Mouse (Mus musculus) midbrain, embryonic 10.5 days (tissue): Measurements from ENCODE around the gene Mcidas. TPM values are rescaled to one million over a fixed set of nuclear protein-coding genes. Genes with fewer than 3 reads are reported as not detected.

ENCODE experiments used
- DNase-seq: peaks from one replicate; pipeline ENCODE4 v3.0.0-alpha.2; 2017; ENCODE audit warnings: low spot score
- H3K27ac ChIP-seq: fragments of 300-500 bp; sonication (generic); replicated peaks from 2 replicates; pipeline ENCODE4 v1.5.1; 2016; ENCODE audit warnings: mild to moderate bottlenecking
- H3K27me3 ChIP-seq: fragments of 300-500 bp; sonication (generic); 2 replicates; pipeline ENCODE4 v1.6.1; 2016; ENCODE audit warnings: low read depth, mild to moderate bottlenecking; ENCODE audit not compliant: poor library complexity, severe bottlenecking
- H3K36me3 ChIP-seq: fragments of 300-500 bp; sonication (generic); 2 replicates; pipeline ENCODE4 v1.6.1; 2016; ENCODE audit warnings: mild to moderate bottlenecking, moderate library complexity
- H3K4me1 ChIP-seq: fragments of 300-500 bp; sonication (generic); 2 replicates; pipeline ENCODE4 v1.6.1; 2016
- H3K4me3 ChIP-seq: fragments of 300-500 bp; sonication (generic); 2 replicates; pipeline ENCODE4 v1.5.1; 2016; ENCODE audit warnings: mild to moderate bottlenecking, moderate library complexity
- H3K9me3 ChIP-seq: fragments of 300-500 bp; sonication (generic); replicated peaks from 2 replicates; pipeline ENCODE4 v1.6.1; 2016; ENCODE audit warnings: mild to moderate bottlenecking
- WGBS: fragments of 180-500 bp; shearing (Covaris S2); methylation state at CpG from one replicate; pipeline ENCODE4 v1.1.7; 2016; 5-methylcytosine and 5-hydroxymethylcytosine counted together
- polyA plus RNA-seq: library from polyadenylated mRNA; unstranded; fragments of >200 nt; fragmentation: Nextera tagmentation; extraction: Ambion mirVana; gene quantifications from 2 replicates; pipeline ENCODE4 v1.2.1, GENCODE M21; 2016

Mcidas gene
- 0.25 TPM in 1 of 2 replicates, not detected in the other for polyA plus RNA-seq

GRCm38 (mm10) chr13:112993531-112994152, at the start of gene Mcidas:
Gene Mcidas (plus strand): TSS chr13:112993845.
- no peak within 1 kb of the TSS for H3K27ac ChIP-seq
- WGBS, result under 1% methylated on average over 63 of the region's 63 CpGs
- no peaks in the 10 kb centered on the region for H3K36me3 ChIP-seq
- peaks cover 35% of the 10 kb centered on the region for H3K4me1 ChIP-seq
- no peaks in the 10 kb centered on the region for H3K9me3 ChIP-seq
- peaks cover 99% of the 10 kb centered on the region for H3K27me3 ChIP-seq
- H3K4me3 ChIP-seq, result peak within 1 kb of the TSS; percentile 57
- peak; percentile 63 for DNase-seq

- Histone ChIP-seq H3K36me3 (peaks cover 92% of the 10 kb centered on the region), H3K9me3 (no peaks in the 10 kb centered on the region), H3K4me3 (no peak overlapping the region), H3K27me3 (no peaks in the 10 kb centered on the region), H3K4me1 (no peaks in the 10 kb centered on the region), H3K27ac (no peak overlapping the region)
- WGBS, result 96% methylated on average over 9 of the region's 9 CpGs
- no peak for DNase-seq
Observed at GRCm38 (mm10) chr13:112945312-112945711, 48.3 kb upstream of the Mcidas start.

GRCm38 (mm10) chr13:112945900-112946299, 47.7 kb upstream of the Mcidas start:
- 95% methylated on average over 6 of the region's 6 CpGs for WGBS
- H3K36me3 ChIP-seq, result peaks cover 93% of the 10 kb centered on the region

DNA sequence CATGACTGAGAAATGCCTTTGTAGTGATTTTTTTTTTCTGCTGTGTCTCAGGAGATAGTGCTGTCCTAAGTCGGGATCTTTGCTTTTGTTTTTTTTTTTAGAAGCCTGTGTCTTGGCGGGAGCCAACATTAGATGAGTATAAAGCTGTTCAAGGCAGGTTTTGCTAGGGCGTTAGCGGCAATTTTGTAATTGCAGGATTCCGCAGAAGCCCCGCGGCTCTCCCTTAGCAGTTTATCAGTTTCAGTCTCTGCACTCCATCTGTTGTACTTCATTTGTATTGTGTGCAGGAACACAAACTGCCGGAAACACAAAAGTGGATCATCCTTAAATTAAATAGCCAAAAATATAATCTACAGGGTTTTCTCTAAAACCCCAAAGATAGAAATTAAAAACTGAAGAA, 39.6 kb upstream of the Mcidas start:
- H3K9me3 ChIP-seq, result no peaks in the 10 kb centered on the region
- no peaks in the 10 kb centered on the region for H3K27me3 ChIP-seq
- peaks cover 96% of the 10 kb centered on the region for H3K36me3 ChIP-seq
- no peaks in the 10 kb centered on the region for H3K4me1 ChIP-seq
- no peak overlapping the region for H3K4me3 ChIP-seq
- no peak overlapping the region for H3K27ac ChIP-seq
- 95% methylated on average over 8 of the region's 8 CpGs for WGBS
- DNase-seq, result no peak

More at GRCm38 (mm10) chr13:112945900-112946299, 47.7 kb upstream of the Mcidas start:
- H3K4me3 ChIP-seq, result no peak overlapping the region
- H3K27me3 ChIP-seq, result no peaks in the 10 kb centered on the region
- DNase-seq, result no peak
- no peak overlapping the region for H3K27ac ChIP-seq
- no peaks in the 10 kb centered on the region for H3K4me1 ChIP-seq
- no peaks in the 10 kb centered on the region for H3K9me3 ChIP-seq

GRCm38 (mm10) chr13:112963081-112963480, 30.6 kb upstream of the Mcidas start:
- no peaks in the 10 kb centered on the region for H3K9me3 ChIP-seq
- H3K4me3 ChIP-seq, result no peak overlapping the region
- no peaks in the 10 kb centered on the region for H3K27me3 ChIP-seq
- WGBS, result 86% methylated on average over 5 of the region's 5 CpGs
- H3K27ac ChIP-seq, result no peak overlapping the region
- no peak for DNase-seq
- peaks cover 90% of the 10 kb centered on the region for H3K36me3 ChIP-seq
- no peaks in the 10 kb centered on the region for H3K4me1 ChIP-seq

DNA sequence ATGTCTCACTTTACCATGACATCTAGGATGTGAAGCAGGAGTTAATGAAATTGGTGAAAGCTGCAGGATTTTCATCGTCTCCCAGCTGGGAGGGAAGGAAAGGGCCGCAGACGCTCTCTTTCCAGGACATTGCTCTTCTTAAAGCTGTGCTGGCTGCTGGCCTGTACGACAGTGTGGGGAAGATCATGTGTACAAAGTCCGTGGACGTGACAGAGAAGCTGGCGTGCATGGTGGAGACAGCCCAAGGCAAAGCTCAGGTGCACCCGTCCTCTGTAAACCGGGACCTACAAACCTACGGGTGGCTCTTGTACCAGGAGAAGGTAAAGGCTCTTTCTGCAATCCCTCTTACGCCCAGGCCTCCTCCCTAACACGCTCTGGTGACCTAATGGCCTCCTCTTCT, 29.2 kb upstream of the Mcidas start:
- Histone ChIP-seq H3K4me1 (no peaks in the 10 kb centered on the region), H3K36me3 (peaks cover 91% of the 10 kb centered on the region), H3K9me3 (no peaks in the 10 kb centered on the region), H3K27me3 (no peaks in the 10 kb centered on the region), H3K4me3 (no peak overlapping the region), H3K27ac (no peak overlapping the region)
- 92% methylated on average over 12 of the region's 12 CpGs for WGBS
- no peak for DNase-seq

- Histone ChIP-seq H3K27me3 (no peaks in the 10 kb centered on the region), H3K4me3 (no peak overlapping the region), H3K4me1 (no peaks in the 10 kb centered on the region), H3K36me3 (peaks cover 70% of the 10 kb centered on the region), H3K9me3 (no peaks in the 10 kb centered on the region), H3K27ac (no peak overlapping the region)
- WGBS, result 91% methylated on average over 5 of the region's 5 CpGs
- DNase-seq, result no peak
Observed at GRCm38 (mm10) chr13:112967267-112967666, 26.4 kb upstream of the Mcidas start.

DNA sequence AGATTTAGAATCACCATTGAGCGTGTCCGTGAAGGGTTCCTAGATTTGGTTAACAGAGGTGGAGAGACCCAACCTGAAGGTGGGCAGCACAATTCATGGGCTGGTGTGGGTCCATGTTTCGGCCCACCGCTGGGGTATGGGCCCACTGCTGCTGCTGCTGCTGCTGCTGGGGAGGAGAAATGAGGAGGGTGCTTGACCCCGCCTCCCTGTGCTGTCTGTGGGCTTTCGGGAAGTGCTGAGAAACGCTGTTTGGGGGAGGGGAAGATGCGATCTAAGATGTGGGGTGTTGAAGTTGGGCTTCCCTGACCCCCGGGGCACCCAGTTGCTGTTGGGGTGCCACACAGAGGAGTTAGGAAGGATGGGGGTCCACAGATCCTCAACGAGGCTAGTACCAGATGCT, 16.9 kb upstream of the Mcidas start:
- Histone ChIP-seq H3K27ac (no peak overlapping the region), H3K4me3 (no peak overlapping the region), H3K9me3 (no peaks in the 10 kb centered on the region), H3K27me3 (peaks cover 53% of the 10 kb centered on the region), H3K4me1 (0 out of 2 replicates have a peak, but pooled peaks cover 3% of the 10 kb centered on the region), H3K36me3 (no peaks in the 10 kb centered on the region)
- DNase-seq, result no peak
- WGBS, result 44% methylated on average over 10 of the region's 10 CpGs

GRCm38 (mm10) chr13:112985605-112986450, 7.8 kb upstream of the Mcidas start:
- peak; percentile 77 for DNase-seq
- peaks cover 49% of the 10 kb centered on the region for H3K4me1 ChIP-seq
- no peaks in the 10 kb centered on the region for H3K36me3 ChIP-seq
- peak overlapping the region; percentile 61 for H3K4me3 ChIP-seq
- H3K9me3 ChIP-seq, result no peaks in the 10 kb centered on the region
- peaks cover 95% of the 10 kb centered on the region for H3K27me3 ChIP-seq
- 1% methylated on average over 18 of the region's 18 CpGs for WGBS
- peak overlapping the region; percentile 33; the same call in 1 of the 2 replicates for H3K27ac ChIP-seq

- H3K4me1 ChIP-seq, result peaks cover 49% of the 10 kb centered on the region
- WGBS, result 1% methylated on average over 17 of the region's 17 CpGs
- H3K27me3 ChIP-seq, result peaks cover 95% of the 10 kb centered on the region
- no peak overlapping the region for H3K27ac ChIP-seq
- peak; percentile 35 for DNase-seq
- H3K36me3 ChIP-seq, result no peaks in the 10 kb centered on the region
- peak overlapping the region; percentile 61 for H3K4me3 ChIP-seq
- no peaks in the 10 kb centered on the region for H3K9me3 ChIP-seq
Observed at GRCm38 (mm10) chr13:112986451-112986950, 7.1 kb upstream of the Mcidas start.

- Histone ChIP-seq H3K4me3 (peak within 1 kb of the TSS; percentile 61), H3K9me3 (no peaks in the 10 kb centered on the region), H3K27ac (peak within 1 kb of the TSS; percentile 1), H3K27me3 (peaks cover 95% of the 10 kb centered on the region), H3K4me1 (peaks cover 49% of the 10 kb centered on the region), H3K36me3 (no peaks in the 10 kb centered on the region)
- WGBS, result under 1% methylated on average over 47 of the region's 47 CpGs
- peak; percentile 93 for DNase-seq
Observed at GRCm38 (mm10) chr13:112987532-112987943, 6.1 kb upstream of the Mcidas start, which contains the start of gene Ccno. Gene Ccno (plus strand): TSS chr13:112987802.

DNA sequence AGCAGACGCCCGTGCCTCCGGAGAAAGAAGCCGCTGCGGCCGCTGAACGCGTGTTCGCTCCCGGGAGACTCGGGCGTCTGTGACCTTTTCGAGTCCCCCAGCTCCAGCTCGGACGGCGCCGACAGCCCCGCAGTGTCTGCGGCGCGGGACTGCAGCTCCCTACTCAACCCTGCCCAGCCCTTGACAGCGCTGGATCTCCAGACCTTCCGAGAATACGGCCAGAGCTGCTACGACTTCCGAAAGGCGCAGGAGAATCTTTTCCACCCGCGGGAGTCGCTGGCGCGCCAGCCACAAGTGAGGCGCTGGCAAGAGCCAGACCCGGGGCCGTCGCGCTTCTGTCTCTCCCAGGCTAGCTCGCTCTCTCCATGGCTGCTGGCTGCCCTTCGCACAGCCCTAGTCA, 5.7 kb upstream of the Mcidas start:
- H3K4me3 ChIP-seq, result peak overlapping the region; percentile 61
- H3K27ac ChIP-seq, result peak overlapping the region; percentile 1
- under 1% methylated on average over 39 of the region's 39 CpGs for WGBS
- DNase-seq, result no peak
- H3K36me3 ChIP-seq, result no peaks in the 10 kb centered on the region
- peaks cover 49% of the 10 kb centered on the region for H3K4me1 ChIP-seq
- H3K9me3 ChIP-seq, result no peaks in the 10 kb centered on the region
- peaks cover 95% of the 10 kb centered on the region for H3K27me3 ChIP-seq

- 1% methylated on average over 19 of the region's 19 CpGs for WGBS
- H3K9me3 ChIP-seq, result no peaks in the 10 kb centered on the region
- H3K36me3 ChIP-seq, result no peaks in the 10 kb centered on the region
- H3K27ac ChIP-seq, result no peak overlapping the region
- DNase-seq, result peak; percentile 41
- peaks cover 57% of the 10 kb centered on the region for H3K4me1 ChIP-seq
- H3K27me3 ChIP-seq, result peaks cover 95% of the 10 kb centered on the region
- H3K4me3 ChIP-seq, result peak overlapping the region; percentile 61
Observed at GRCm38 (mm10) chr13:112988866-112989265, 4.8 kb upstream of the Mcidas start.
